Mouse (Mus musculus) layer of hippocampus, adult 8-10 months (tissue): ENCODE data around the gene Kcnk13. TPM values are rescaled to one million over a fixed set of nuclear protein-coding genes. Genes with fewer than 3 reads are reported as not detected.
A peak's percentile ranks its signal among the peaks of the same experiment; 100 is the strongest.

Experiments
- DNase-seq, 2 experiments: peaks; one replicate each; pipeline ENCODE4 v3.0.0; 2022; ENCODE audit warnings: low spot score in 2 of 2
- microRNA-seq, 2 experiments: library from miRNA; unstranded; fragments of <30 nt; microRNA quantifications; one replicate each; pipeline ENCODE4 v1.2.0; 2022
- total RNA-seq, 4 experiments: library from RNA; stranded (reverse); gene quantifications; 2 replicates each; pipeline ENCODE4 v1.2.4; 2022

Gene Kcnk13
- total RNA-seq, 4 experiments from 2014 or later, result 8.7 to 10.1 (median 8.9) TPM

DNA sequence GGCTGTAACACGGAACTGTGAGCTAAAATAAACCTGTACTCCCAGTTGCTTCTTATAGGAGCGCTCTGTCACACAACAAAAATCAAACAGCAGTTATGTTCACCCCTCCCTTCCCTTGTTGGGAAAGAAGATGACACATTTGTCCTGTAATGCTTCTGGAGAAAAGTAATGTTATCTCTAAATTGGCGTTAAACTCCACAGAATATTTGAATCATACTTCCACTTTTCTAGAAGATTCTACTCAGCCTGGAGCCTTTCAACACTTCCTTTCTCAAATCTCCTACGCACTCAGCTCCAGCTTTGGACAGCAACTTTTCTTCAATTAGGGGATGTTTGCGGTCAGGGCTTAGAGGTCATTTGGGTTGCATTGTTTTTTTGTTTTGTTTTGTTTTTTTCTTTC is 125.0 kb downstream of the Kcnk13 start:
- DNase-seq, result no peak

DNA sequence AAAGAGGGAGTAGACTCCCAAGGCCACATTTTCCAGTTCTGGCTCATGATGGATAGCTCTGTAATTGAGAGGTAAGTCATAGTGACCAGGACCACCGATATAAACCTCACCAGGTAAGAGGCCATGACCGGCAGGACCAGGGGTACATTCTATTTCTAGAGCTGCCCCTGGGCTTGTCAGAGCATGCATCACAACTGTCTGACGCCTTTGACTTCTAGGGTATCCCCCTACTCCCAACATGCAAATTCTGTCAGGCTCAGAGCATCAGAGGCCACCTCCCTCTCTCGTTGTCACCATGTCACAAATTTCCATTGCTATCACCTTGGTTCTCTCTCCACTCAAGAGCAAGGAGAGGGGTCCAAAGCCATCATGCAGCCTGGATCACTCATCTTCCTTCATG is 126.5 kb downstream of the Kcnk13 start:
- DNase-seq, result no peak

DNA sequence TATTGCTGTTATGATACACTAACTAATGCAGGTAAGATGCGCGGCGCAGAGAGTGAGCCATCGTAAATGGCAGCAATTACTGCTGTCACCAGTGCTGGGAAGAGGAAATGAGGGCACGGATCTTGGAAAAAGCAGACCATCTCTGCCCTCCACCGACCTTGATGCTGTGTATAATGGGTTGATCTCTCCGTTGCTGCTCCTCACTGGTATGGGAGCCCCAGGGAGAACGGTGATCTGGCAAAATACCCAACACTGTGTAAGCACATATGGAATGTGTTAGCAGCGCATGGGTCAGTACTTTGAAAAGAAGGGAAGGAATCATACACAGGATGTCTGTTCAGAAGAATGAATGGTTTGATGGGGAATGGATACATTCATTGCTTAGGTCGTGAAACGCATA is 128.7 kb downstream of the Kcnk13 start:
- no peak for DNase-seq

DNA sequence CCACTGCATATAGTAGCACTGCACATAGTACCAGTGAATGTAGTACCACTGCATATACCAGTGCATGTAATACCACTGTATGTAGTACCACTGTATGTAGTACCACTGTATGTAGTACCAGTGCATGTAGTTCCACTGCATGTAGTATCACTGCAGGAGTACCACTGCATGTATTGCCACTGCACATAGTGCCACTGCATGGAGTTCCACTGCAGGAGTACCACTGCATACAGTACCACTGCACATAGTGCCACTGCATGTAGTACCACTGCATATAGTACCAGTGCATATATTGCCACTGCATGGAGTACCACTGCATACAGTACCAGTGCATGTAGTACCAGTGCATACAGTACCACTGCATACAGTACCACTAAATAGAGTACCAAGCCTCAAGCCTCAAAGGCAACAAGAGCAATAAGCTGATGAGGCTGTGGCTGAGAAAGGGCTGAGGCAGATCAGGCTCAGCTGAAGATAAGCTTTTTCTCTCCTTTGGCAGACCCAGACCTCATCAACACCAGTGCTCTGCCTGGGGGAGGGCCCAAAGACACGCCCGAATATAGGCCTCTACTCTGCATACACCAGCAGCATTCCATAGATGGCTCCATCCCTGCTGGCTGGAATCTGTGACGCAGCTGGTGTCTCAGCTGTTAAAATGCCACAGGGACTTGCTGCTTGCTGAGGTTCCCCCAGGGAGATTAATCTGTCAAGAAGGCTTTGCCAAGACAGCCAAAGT is 135.8 kb downstream of the Kcnk13 start:
- peak; percentile 61 to 67 for DNase-seq

DNA sequence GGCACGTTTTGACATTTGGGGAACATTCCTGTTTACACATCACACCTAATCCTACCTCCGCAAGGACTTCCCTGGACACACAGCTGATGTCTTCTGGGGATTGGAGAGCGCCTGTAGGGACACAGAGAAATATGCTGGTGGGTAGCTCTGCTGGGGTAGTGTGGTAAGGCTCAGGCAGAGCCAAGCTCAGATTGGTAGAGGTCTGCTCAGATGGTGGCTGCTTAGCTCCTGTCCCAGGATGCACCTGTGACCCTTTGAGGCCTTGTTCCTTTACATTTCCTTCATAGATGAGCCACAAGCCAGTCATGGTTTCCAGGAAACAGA is 136.4 kb downstream of the Kcnk13 start:
- no peak for DNase-seq

GRCm38 (mm10) chr12:100101651-100102050 is 137.4 kb downstream of the Kcnk13 start:
- DNase-seq, result no peak

GRCm38 (mm10) chr12:100104530-100104929 is 140.2 kb downstream of the Kcnk13 start:
- no peak for DNase-seq

- peak in 1 of 2 experiments; percentile 77 for DNase-seq
Measured at GRCm38 (mm10) chr12:100106275-100106895, 142.1 kb downstream of the Kcnk13 start.

- DNase-seq, result no peak
Measured at GRCm38 (mm10) chr12:100107436-100107835, 143.1 kb downstream of the Kcnk13 start.

DNA sequence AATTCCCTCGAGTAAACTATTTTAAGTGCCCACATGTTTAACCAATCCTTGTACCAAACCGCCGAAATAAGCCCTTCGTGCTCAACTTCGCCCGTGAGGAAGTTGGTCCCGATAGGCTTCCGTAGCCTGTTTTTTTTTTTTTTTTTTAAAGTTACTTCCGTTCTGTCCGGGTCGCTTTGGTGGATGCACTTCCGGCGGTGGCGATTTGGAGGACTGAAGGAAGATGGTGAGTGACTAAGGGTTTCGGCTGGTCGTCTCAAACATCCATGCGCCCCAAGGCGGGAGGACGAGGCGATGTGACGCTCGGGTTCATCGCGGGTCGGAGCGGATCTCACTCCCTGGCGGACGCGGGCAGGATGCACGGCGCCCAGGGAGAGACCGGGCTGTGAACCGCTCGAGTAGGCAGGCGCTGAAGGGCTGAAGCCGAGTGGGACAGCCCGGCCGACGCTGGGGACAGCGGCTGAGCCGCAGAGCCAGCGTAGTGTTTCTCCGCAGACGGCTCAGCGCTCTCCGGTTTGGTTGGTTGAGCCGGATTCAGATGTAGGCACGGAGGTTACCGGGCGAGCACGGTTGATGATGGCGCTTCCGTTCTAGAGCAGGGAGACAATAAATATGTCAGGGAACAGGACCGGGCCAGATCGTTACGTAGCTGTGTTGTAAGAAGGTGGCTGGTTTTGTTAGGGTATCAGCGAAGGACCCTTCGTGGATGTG is 145.8 kb downstream of the Kcnk13 start, which contains the start of gene Psmc1:
TSS of gene Psmc1 (plus strand) at position 169 of the 711 bp plus-strand sequence.
- DNase-seq, result peak; percentile 76 to 79

Small RNA genes within 50 kb of the gene (microRNA-seq; reads per million reads assigned to microRNA genes)
- gene Gm23291, result 0 reads per million in 2 experiments

Other genes with a start within 250 kb of the Kcnk13 start
- gene Efcab11, start 80.1 kb upstream of the Kcnk13 start, total RNA-seq, result under 1 TPM; 0.18 to 0.49 (median 0.43) TPM
- gene Tdp1, start 80.0 kb upstream of the Kcnk13 start, total RNA-seq, result 10 to 100 TPM; 24.2 to 29.4 (median 25.9) TPM
- 100 to 1,000 TPM; 166 to 190 (median 181) TPM for gene Psmc1, start 145.7 kb downstream of the Kcnk13 start, total RNA-seq
- 10 to 100 TPM; 16.5 to 21.9 (median 18.1) TPM for gene Nrde2, start 195.2 kb downstream of the Kcnk13 start, total RNA-seq
- 1,000 to 10,000 TPM; 1,770 to 1,934 (median 1,827) TPM for gene Calm1, start 234.9 kb downstream of the Kcnk13 start, total RNA-seq